Mouse (Mus musculus) ES-Bruce4 (cell line): Measurements from ENCODE around the gene Myrfl.

ENCODE experiments used
- CTCF ChIP-seq: IDR thresholded peaks from one replicate; pipeline ENCODE4 v1.8.1; 2011; ENCODE audit warnings: low read depth, low read length
- POLR2A ChIP-seq: IDR thresholded peaks from one replicate; pipeline ENCODE4 v1.8.1; 2011; ENCODE audit warnings: low read length; ENCODE audit not compliant: insufficient read depth

- TF ChIP-seq CTCF: no peak
- no peak for TF ChIP-seq POLR2A
Observed at GRCm38 (mm10) chr10:116754940-116755339, 141.8 kb downstream of the Myrfl start.
